Mouse (Mus musculus): ENCODE measurements around the gene Lrsam1. TPM values are rescaled to one million over a fixed set of nuclear protein-coding genes. Genes with fewer than 3 reads are reported as not detected.
A peak's percentile ranks its signal among the peaks of the same experiment; 100 is the strongest.

The Lrsam1 gene
- polyA plus RNA-seq, 1 experiment from 2014 or later = 13.4 TPM

DNA sequence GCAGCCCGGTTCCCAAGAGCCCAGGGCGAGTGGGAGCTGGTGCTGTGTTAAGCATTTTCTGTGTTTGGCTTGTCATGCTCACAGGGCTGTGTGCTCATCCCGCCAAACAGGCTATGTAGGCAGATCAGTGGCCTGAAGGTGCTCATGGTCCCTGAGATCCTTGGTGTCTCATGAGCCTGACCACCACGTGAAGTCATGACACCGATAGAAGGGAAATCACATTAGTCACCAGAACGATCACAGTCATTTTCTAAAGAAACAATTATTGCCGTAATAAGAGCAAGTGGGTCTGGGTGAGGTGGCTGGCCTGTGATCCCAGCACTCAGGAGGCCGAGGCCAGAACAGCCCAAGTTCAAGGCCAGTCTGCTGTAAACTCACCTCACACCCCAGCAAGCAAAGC lies 54.0 kb downstream of the Lrsam1 start:
- peaks cover 40% of the 10 kb centered on the region for H3K36me3 ChIP-seq
- no peaks in the 10 kb centered on the region for H3K9me3 ChIP-seq
- no peak overlapping the region for H3K4me2 ChIP-seq
- no peak for ATAC-seq (ENCODE audit: insufficient number of reproducible peaks, insufficient read depth, low FRiP score, low TSS enrichment, low read depth)
- H3K27ac ChIP-seq = peak overlapping the region; percentile 83
- H3K4me3 ChIP-seq = no peak overlapping the region
- peaks cover 47% of the 10 kb centered on the region for H3K4me1 ChIP-seq
- no peaks in the 10 kb centered on the region for H3K27me3 ChIP-seq
- H3K9ac ChIP-seq = peak overlapping the region; percentile 51; the same call in 1 of the 2 replicates
- 61% methylated on average over 8 of the region's 8 CpGs for WGBS

DNA sequence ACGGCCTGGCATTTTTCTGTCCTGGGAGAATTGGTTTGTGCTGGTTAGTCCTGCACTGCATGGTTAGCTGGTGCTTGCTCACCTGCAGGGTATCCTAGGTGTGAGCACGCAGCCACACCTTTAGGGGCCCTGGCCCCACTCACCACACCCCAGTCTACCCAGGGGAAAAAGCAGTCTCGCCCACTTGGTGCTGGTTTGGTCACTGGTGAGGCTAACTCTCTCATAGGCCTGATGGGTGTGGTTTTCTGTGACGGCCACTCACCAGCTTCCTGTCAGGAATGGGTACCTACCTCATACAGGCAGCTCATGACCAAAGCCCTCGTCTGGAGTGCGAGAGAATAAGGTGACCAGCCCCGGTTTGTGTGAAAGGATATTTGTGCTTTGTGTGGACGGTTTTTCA lies 56.1 kb downstream of the Lrsam1 start:
- Histone ChIP-seq H3K27ac (no peak overlapping the region), H3K4me1 (peaks cover 56% of the 10 kb centered on the region), H3K4me3 (no peak overlapping the region), H3K36me3 (peaks cover 22% of the 10 kb centered on the region), H3K9me3 (no peaks in the 10 kb centered on the region), H3K27me3 (no peaks in the 10 kb centered on the region), H3K4me2 (no peak overlapping the region), H3K9ac (no peak overlapping the region)
- ATAC-seq (ENCODE audit: insufficient number of reproducible peaks, insufficient read depth, low FRiP score, low TSS enrichment, low read depth) = no peak
- 75% methylated on average over 8 of the region's 8 CpGs for WGBS

DNA sequence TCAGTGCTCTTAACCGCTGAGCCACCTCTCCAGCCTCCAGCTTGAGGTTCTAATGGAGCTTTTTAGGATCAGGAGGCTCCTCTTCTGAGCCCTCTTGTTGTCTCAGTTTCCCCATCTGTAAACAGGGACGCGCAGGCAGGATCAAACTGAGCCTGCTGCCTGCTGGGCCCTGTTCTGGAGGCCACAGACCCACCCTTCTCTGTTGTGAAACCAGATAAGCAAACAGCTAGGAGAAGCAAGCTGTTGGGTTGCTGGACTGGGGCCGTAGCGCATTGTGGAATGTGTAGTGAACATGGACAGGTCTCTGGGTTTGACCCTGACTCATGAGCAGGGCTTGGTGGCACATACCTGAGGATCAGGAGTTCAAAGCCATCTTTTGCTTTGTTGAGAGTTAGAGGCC lies 56.8 kb downstream of the Lrsam1 start:
- no peak for ATAC-seq (ENCODE audit: insufficient number of reproducible peaks, insufficient read depth, low FRiP score, low TSS enrichment, low read depth)
- Histone ChIP-seq H3K9ac (no peak overlapping the region), H3K36me3 (peaks cover 21% of the 10 kb centered on the region; the same call in 1 of the 2 replicates), H3K27me3 (no peaks in the 10 kb centered on the region), H3K9me3 (no peaks in the 10 kb centered on the region), H3K4me3 (no peak overlapping the region), H3K4me2 (no peak overlapping the region), H3K27ac (no peak overlapping the region), H3K4me1 (peaks cover 57% of the 10 kb centered on the region)
- WGBS = 94% methylated on average over 5 of the region's 5 CpGs

DNA sequence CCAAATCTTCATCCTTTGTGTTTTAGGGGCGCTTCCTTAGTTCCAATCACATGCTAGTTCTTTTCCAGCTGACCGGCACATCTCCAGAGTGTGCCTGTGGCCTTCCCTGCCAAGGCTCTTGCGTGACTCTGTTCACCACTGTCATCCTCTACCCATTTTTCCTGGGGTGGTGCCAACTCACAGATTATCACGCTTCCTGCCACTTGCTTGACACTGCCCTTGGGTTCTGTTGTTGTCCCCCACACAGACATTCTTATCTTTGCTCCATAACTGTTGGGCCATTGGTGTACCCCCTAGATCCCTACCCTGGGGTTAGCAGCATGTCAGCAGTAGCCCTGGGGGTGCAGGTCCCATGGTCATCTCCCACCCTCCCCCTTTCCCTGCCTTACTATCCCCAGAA lies 57.9 kb downstream of the Lrsam1 start:
- no peak overlapping the region; the same call in 1 of the 2 replicates for H3K9ac ChIP-seq
- ATAC-seq (ENCODE audit: insufficient number of reproducible peaks, insufficient read depth, low FRiP score, low TSS enrichment, low read depth) = no peak
- H3K4me1 ChIP-seq = peaks cover 57% of the 10 kb centered on the region
- no peak overlapping the region; the same call in 1 of the 2 replicates for H3K27ac ChIP-seq
- H3K27me3 ChIP-seq = no peaks in the 10 kb centered on the region
- H3K4me2 ChIP-seq = no peak overlapping the region
- no peaks in the 10 kb centered on the region for H3K9me3 ChIP-seq
- H3K36me3 ChIP-seq = peaks cover 15% of the 10 kb centered on the region; the same call in 1 of the 2 replicates
- H3K4me3 ChIP-seq = no peak overlapping the region
- 88% methylated on average over 4 of the region's 4 CpGs for WGBS

DNA sequence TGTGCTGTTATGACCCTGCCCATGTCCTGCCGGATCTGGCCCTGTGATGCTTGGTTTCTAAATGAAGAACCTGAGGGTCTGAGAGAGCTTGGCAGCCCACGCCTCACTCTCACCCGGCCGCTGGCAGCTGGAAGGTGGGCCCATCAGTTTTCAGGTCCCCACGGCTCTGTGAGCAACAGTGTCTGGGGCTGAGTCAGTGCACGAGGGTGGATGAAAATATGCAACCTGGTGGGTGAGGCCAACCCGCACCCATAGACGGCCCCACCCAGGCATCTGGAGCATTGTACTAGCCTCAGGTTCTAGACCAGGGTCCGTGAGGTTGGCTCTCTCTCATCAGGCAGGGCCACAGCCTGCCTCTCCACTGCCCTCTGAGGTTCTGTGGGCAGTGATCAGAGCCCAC lies 59.3 kb downstream of the Lrsam1 start:
- Histone ChIP-seq H3K27me3 (no peaks in the 10 kb centered on the region), H3K9ac (no peak overlapping the region), H3K27ac (no peak overlapping the region), H3K4me3 (no peak overlapping the region), H3K36me3 (peaks cover 19% of the 10 kb centered on the region; the same call in 1 of the 2 replicates), H3K4me1 (peaks cover 57% of the 10 kb centered on the region), H3K9me3 (no peaks in the 10 kb centered on the region), H3K4me2 (no peak overlapping the region)
- 92% methylated on average over 9 of the region's 9 CpGs for WGBS
- no peak for ATAC-seq (ENCODE audit: insufficient number of reproducible peaks, insufficient read depth, low FRiP score, low TSS enrichment, low read depth)

DNA sequence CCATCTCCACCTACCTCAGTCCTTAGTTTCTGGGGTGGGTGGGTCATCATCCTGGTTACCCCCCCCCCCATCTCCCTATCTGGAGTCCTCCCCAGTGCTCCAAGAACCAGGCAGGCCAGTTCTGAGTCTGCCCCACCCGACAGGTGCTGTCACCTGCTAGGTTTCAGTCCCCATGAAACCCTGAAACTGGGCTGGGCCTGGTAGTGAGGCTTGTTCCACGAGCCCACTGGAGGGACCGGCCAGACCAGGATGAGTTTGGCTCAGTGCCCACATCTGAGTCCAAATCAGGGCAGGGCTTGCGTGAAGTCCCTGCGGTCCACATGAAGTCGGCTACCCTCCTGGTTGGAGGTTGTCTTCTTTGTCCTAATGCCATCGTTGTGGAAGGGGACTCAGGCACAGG lies 62.4 kb downstream of the Lrsam1 start:
- Histone ChIP-seq H3K9me3 (no peaks in the 10 kb centered on the region), H3K4me1 (peaks cover 61% of the 10 kb centered on the region), H3K36me3 (peaks cover 14% of the 10 kb centered on the region), H3K27ac (peak overlapping the region; percentile 60; the same call in 1 of the 2 replicates), H3K4me2 (no peak overlapping the region), H3K4me3 (no peak overlapping the region), H3K9ac (no peak overlapping the region), H3K27me3 (no peaks in the 10 kb centered on the region)
- no peak for ATAC-seq (ENCODE audit: insufficient number of reproducible peaks, insufficient read depth, low FRiP score, low TSS enrichment, low read depth)
- 69% methylated on average over 7 of the region's 7 CpGs for WGBS

DNA sequence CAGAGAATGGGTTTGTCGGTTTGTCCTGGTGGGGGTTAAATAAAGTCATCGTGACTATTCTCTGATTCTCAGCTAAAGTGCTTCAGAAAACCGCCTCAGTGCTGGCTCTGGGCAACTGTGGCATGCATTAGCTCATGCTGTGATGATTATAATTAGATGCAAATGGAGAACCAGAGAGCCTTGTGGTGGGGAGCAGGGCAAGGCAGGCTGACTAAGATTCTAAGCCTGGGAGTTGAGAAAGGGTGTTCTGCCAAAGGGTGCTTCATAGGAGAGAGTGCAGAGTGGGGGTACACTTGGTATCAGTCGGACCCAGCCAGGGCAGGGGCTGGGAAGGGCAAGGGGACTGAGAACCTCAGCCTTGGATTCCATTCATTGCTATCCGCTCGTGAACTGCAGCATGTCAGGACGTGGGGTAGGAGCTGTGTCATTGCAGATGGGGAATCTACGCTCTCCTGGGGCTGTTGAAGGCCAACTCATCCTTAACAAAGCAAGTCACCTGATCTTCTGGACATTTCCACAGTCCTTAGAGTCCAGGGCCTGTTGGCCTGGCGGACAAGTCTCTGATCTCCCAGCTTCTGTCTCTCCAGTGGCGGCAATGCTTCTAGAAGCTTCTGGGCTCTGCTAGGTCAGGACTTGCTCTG lies 64.8 kb downstream of the Lrsam1 start:
- Histone ChIP-seq H3K36me3 (peaks cover 29% of the 10 kb centered on the region), H3K4me2 (peak overlapping the region; percentile 3; the same call in 1 of the 2 replicates), H3K27ac (peak overlapping the region; percentile 83), H3K4me1 (peaks cover 56% of the 10 kb centered on the region), H3K9me3 (no peaks in the 10 kb centered on the region), H3K9ac (peak overlapping the region; percentile 27; the same call in 1 of the 2 replicates), H3K4me3 (no peak overlapping the region), H3K27me3 (no peaks in the 10 kb centered on the region)
- WGBS = 45% methylated on average over 10 of the region's 10 CpGs
- ATAC-seq (ENCODE audit: insufficient number of reproducible peaks, insufficient read depth, low FRiP score, low TSS enrichment, low read depth) = no peak

DNA sequence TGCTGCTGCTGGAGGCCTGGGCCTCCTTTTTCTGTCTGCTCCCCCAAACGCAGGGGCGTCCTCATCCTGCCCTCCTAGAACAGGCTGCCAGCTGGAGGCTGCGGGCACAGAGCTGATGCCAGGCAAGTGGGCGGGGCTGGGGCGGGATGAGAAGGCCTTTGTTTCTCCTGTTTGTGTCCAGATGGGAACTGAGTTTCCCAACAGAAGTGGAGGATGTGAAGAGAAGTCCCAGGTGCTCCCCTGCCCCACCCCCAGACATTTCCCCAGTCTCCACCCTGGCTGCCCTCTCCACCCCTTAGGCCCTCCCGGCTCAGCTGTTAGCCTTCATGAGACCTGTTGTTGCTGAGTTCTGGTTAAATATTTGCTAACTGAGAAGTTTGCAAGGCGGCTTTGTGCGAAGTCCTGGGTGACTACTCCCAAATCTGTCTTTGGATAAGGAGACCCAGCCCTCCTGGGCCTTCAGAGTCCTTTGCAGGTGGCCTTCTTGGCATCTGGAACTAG lies 65.8 kb downstream of the Lrsam1 start:
- Histone ChIP-seq H3K27me3 (no peaks in the 10 kb centered on the region), H3K9me3 (no peaks in the 10 kb centered on the region), H3K9ac (peak overlapping the region; percentile 27; the same call in 1 of the 2 replicates), H3K27ac (peak overlapping the region; percentile 83), H3K4me1 (peaks cover 50% of the 10 kb centered on the region), H3K4me3 (no peak overlapping the region), H3K36me3 (peaks cover 29% of the 10 kb centered on the region), H3K4me2 (no peak overlapping the region)
- ATAC-seq (ENCODE audit: insufficient number of reproducible peaks, insufficient read depth, low FRiP score, low TSS enrichment, low read depth) = no peak
- 39% methylated on average over 8 of the region's 8 CpGs for WGBS

DNA sequence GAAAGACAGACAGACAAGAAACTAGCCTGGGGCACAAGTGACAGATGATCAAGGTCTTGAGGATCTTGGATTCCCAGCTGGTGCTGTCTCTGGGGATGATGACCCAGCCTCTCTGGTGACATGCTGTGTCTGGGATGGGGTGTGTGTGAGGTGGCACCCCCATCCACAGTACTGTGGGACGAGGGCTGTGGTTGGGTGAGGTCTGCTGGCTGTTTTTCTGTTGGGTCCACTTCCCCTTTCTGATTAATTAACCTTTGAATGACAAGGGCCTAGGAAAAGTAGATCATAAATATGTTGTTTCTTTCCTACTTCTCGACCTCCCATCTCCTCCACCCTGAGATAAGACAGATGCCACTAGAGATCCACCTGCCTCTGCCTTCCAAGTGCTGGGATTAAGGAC lies 67.3 kb downstream of the Lrsam1 start:
- Histone ChIP-seq H3K9me3 (no peaks in the 10 kb centered on the region), H3K4me1 (peaks cover 53% of the 10 kb centered on the region), H3K9ac (no peak overlapping the region), H3K4me3 (no peak overlapping the region), H3K27me3 (no peaks in the 10 kb centered on the region), H3K36me3 (peaks cover 23% of the 10 kb centered on the region), H3K4me2 (no peak overlapping the region), H3K27ac (no peak overlapping the region)
- WGBS = 82% methylated on average over 2 of the region's 2 CpGs
- ATAC-seq (ENCODE audit: insufficient number of reproducible peaks, insufficient read depth, low FRiP score, low TSS enrichment, low read depth) = no peak

DNA sequence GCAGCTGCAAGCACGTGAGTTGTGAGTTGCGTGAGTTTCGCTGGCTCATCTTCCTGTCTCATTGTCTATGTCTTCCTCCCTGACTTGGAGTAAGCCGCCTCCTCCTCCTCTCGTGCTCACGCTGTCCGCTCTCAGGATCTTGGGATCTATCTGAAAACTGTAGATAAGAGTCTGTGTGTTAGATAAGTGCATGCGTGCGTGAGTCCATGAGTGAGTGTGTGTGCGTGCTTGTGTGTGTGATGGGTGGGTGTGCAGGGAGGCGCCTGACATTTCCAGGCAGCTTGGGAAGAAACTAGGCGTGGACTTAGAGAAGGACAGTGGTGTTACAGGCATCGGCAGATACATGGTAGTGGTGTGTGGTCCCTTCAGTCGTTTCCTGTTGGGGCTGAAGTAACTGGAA lies 68.9 kb downstream of the Lrsam1 start:
- H3K27ac ChIP-seq = no peak overlapping the region
- no peaks in the 10 kb centered on the region for H3K27me3 ChIP-seq
- no peaks in the 10 kb centered on the region for H3K9me3 ChIP-seq
- H3K4me1 ChIP-seq = peaks cover 51% of the 10 kb centered on the region
- ATAC-seq (ENCODE audit: insufficient number of reproducible peaks, insufficient read depth, low FRiP score, low TSS enrichment, low read depth) = no peak
- WGBS = 88% methylated on average over 14 of the region's 14 CpGs
- H3K4me2 ChIP-seq = no peak overlapping the region
- no peak overlapping the region for H3K9ac ChIP-seq
- peaks cover 21% of the 10 kb centered on the region for H3K36me3 ChIP-seq
- no peak overlapping the region for H3K4me3 ChIP-seq

DNA sequence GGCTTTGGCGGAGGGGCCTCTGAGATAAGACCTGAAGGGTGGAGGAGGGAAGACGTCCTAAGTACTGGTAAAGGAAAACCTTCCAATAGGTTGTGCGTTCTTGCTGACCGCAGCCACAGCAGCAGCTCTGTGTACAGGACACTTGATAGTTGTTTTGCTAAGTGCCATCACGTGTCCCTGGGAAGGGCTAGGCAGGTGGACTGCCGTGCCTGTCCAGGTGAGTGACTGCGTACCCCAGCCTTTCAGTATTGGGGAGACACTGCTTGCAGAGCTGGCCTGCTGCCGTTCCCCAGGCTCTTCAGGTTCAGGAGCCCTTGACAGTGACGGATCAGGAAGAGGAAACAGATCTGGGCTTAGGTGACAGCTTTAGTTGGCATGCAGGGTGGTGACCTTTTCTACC lies 70.1 kb downstream of the Lrsam1 start:
- 67% methylated on average over 9 of the region's 9 CpGs for WGBS
- H3K27me3 ChIP-seq = no peaks in the 10 kb centered on the region
- no peak overlapping the region for H3K9ac ChIP-seq
- ATAC-seq (ENCODE audit: insufficient number of reproducible peaks, insufficient read depth, low FRiP score, low TSS enrichment, low read depth) = no peak
- H3K27ac ChIP-seq = no peak overlapping the region
- H3K4me3 ChIP-seq = no peak overlapping the region
- peaks cover 19% of the 10 kb centered on the region for H3K36me3 ChIP-seq
- peaks cover 48% of the 10 kb centered on the region for H3K4me1 ChIP-seq
- no peak overlapping the region for H3K4me2 ChIP-seq
- no peaks in the 10 kb centered on the region for H3K9me3 ChIP-seq

DNA sequence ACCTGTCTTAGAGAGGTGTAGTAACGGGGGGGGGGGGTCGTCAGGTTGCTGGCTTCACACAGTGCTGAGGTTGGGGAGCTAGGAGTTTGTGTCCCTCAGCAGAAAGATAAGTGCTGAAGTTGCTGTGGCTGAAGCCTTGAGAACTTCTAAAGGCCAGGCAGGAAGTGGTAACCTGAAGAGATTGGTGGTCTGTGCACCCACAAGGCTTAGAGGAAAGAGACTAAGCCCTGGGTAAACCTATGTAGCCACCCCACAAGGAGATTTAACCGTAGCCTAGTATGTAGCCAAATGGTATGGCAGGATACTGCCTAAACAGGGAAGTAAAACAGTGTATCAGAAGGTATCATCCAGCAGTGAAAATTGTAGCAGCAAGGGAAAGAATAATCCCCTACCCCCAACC lies 71.1 kb downstream of the Lrsam1 start:
- ATAC-seq (ENCODE audit: insufficient number of reproducible peaks, insufficient read depth, low FRiP score, low TSS enrichment, low read depth) = no peak
- Histone ChIP-seq H3K4me1 (peaks cover 43% of the 10 kb centered on the region), H3K4me2 (no peak overlapping the region), H3K9me3 (no peaks in the 10 kb centered on the region), H3K27me3 (no peaks in the 10 kb centered on the region), H3K36me3 (peaks cover 19% of the 10 kb centered on the region), H3K27ac (no peak overlapping the region), H3K9ac (no peak overlapping the region), H3K4me3 (no peak overlapping the region)
- 82% methylated on average over 3 of the region's 3 CpGs for WGBS

Data from embryonic facial prominence, embryonic 13.5 days (tissue).